Mouse (Mus musculus) ES-Bruce4 (cell line): ENCODE results near the gene Loxl4. TPM values are rescaled to one million over a fixed set of nuclear protein-coding genes. Genes with fewer than 3 reads are reported as not detected.

Experiments
- H3K27ac ChIP-seq: 2 replicates; pipeline ENCODE4 v1.5.1; 2012; ENCODE audit warnings: low read length, inconsistent platforms; ENCODE audit not compliant: insufficient read depth
- H3K27me3 ChIP-seq: 2 replicates; pipeline ENCODE4 v1.6.1; 2012; ENCODE audit warnings: mild to moderate bottlenecking, low read length, inconsistent platforms; ENCODE audit not compliant: control insufficient read depth, poor library complexity, insufficient read depth, severe bottlenecking
- H3K36me3 ChIP-seq: 2 replicates; pipeline ENCODE4 v1.6.1; 2012; ENCODE audit warnings: inconsistent platforms, mild to moderate bottlenecking, low read length, moderate library complexity; ENCODE audit not compliant: control insufficient read depth, poor library complexity, insufficient read depth, severe bottlenecking
- H3K4me1 ChIP-seq: one replicate; pipeline ENCODE4 v1.8.1; 2011; ENCODE audit warnings: low read length; ENCODE audit not compliant: control insufficient read depth, insufficient read depth
- H3K4me3 ChIP-seq: 2 replicates; pipeline ENCODE4 v1.5.1; 2011; ENCODE audit warnings: low read depth, mild to moderate bottlenecking, low read length
- H3K9ac ChIP-seq: 2 replicates; pipeline ENCODE4 v1.6.1; 2012; ENCODE audit warnings: low read depth, mild to moderate bottlenecking, inconsistent platforms; ENCODE audit not compliant: poor library complexity, severe bottlenecking
- H3K9me3 ChIP-seq: replicated peaks from 2 replicates; pipeline ENCODE4 v1.6.1; 2012; ENCODE audit warnings: mild to moderate bottlenecking, low read length, inconsistent platforms; ENCODE audit not compliant: control insufficient read depth, poor library complexity, insufficient read depth, severe bottlenecking
- CTCF ChIP-seq: IDR thresholded peaks from one replicate; pipeline ENCODE4 v1.8.1; 2011; ENCODE audit warnings: low read depth, low read length
- EP300 ChIP-seq: IDR thresholded peaks from 2 replicates; pipeline ENCODE4 v1.6.1; 2011; ENCODE audit warnings: low read depth, low read length; ENCODE audit not compliant: insufficient read depth
- POLR2A ChIP-seq: IDR thresholded peaks from one replicate; pipeline ENCODE4 v1.8.1; 2011; ENCODE audit warnings: low read length; ENCODE audit not compliant: insufficient read depth
- polyA plus RNA-seq: library from polyadenylated mRNA; stranded (reverse); fragments of >200 nt; gene quantifications from 2 replicates; pipeline ENCODE4 v1.2.4, GENCODE M21; 2011; ENCODE audit warnings: low read depth; ENCODE audit not compliant: missing spikeins, insufficient read depth, insufficient read length

Gene Loxl4
- polyA plus RNA-seq, 1 experiment, result 3.1 TPM

- TF ChIP-seq EP300, result no peak
- TF ChIP-seq CTCF, result no peak
- no peak for TF ChIP-seq POLR2A
- Histone ChIP-seq H3K9ac (no peak overlapping the region), H3K4me1 (no peaks in the 10 kb centered on the region), H3K36me3 (no peaks in the 10 kb centered on the region), H3K27ac (no peak overlapping the region), H3K27me3 (no peaks in the 10 kb centered on the region), H3K4me3 (no peak overlapping the region), H3K9me3 (no peaks in the 10 kb centered on the region)
These were observed 26.2 kb upstream of the Loxl4 start for GRCm38 (mm10) chr19:42638604-42639481.

GRCm38 (mm10) chr19:42636631-42637030 lies 24.0 kb upstream of the Loxl4 start:
- Histone ChIP-seq H3K4me1 (no peaks in the 10 kb centered on the region), H3K36me3 (no peaks in the 10 kb centered on the region), H3K4me3 (no peak overlapping the region), H3K27me3 (no peaks in the 10 kb centered on the region), H3K9ac (no peak overlapping the region), H3K27ac (no peak overlapping the region), H3K9me3 (no peaks in the 10 kb centered on the region)
- TF ChIP-seq POLR2A (no peak), CTCF (no peak), EP300 (no peak)

- Histone ChIP-seq H3K4me1 (no peaks in the 10 kb centered on the region), H3K4me3 (no peak overlapping the region), H3K27ac (no peak overlapping the region), H3K36me3 (no peaks in the 10 kb centered on the region), H3K9me3 (no peaks in the 10 kb centered on the region), H3K9ac (no peak overlapping the region), H3K27me3 (no peaks in the 10 kb centered on the region)
- TF ChIP-seq CTCF, result no peak
These were observed 21.0 kb upstream of the Loxl4 start for GRCm38 (mm10) chr19:42633650-42634049.

GRCm38 (mm10) chr19:42632301-42632700 lies 19.7 kb upstream of the Loxl4 start:
- Histone ChIP-seq H3K4me3 (no peak overlapping the region), H3K9me3 (no peaks in the 10 kb centered on the region), H3K36me3 (no peaks in the 10 kb centered on the region), H3K9ac (no peak overlapping the region), H3K27ac (no peak overlapping the region), H3K27me3 (no peaks in the 10 kb centered on the region), H3K4me1 (no peaks in the 10 kb centered on the region)
- TF ChIP-seq CTCF (no peak), EP300 (no peak), POLR2A (no peak)

GRCm38 (mm10) chr19:42631541-42631961 lies 18.9 kb upstream of the Loxl4 start:
- Histone ChIP-seq H3K4me3 (no peak overlapping the region), H3K4me1 (no peaks in the 10 kb centered on the region), H3K27ac (no peak overlapping the region), H3K9me3 (no peaks in the 10 kb centered on the region), H3K36me3 (no peaks in the 10 kb centered on the region), H3K27me3 (no peaks in the 10 kb centered on the region), H3K9ac (no peak overlapping the region)
- no peak for TF ChIP-seq CTCF
- no peak for TF ChIP-seq EP300
- no peak for TF ChIP-seq POLR2A

- Histone ChIP-seq H3K36me3 (no peaks in the 10 kb centered on the region), H3K9me3 (no peaks in the 10 kb centered on the region), H3K27ac (no peak overlapping the region), H3K4me3 (no peak overlapping the region), H3K27me3 (no peaks in the 10 kb centered on the region), H3K9ac (no peak overlapping the region), H3K4me1 (no peaks in the 10 kb centered on the region)
- TF ChIP-seq CTCF, result no peak
- no peak for TF ChIP-seq EP300
- TF ChIP-seq POLR2A, result no peak
These were observed 15.5 kb upstream of the Loxl4 start for GRCm38 (mm10) chr19:42628068-42628467.
